Mouse (Mus musculus) myocyte (in vitro differentiated cells): Measurements from ENCODE around the gene Nfkbie.
A peak's percentile ranks its signal among the peaks of the same experiment; 100 is the strongest.

Source experiments
- CEBPB ChIP-seq: IDR thresholded peaks from 2 replicates; pipeline ENCODE4 v1.6.1; 2011; ENCODE audit warnings: mild to moderate bottlenecking, moderate library complexity; ENCODE audit not compliant: poor library complexity, insufficient read depth, severe bottlenecking
- E2F4 ChIP-seq: IDR thresholded peaks from one replicate; pipeline ENCODE4 v1.6.1; 2011; ENCODE audit warnings: mild to moderate bottlenecking, control low read depth, moderate library complexity; ENCODE audit not compliant: insufficient read depth
- MAX ChIP-seq: IDR thresholded peaks from one replicate; pipeline ENCODE4 v1.6.1; 2011; ENCODE audit warnings: low read depth, mild to moderate bottlenecking, control low read depth
- MYOD1 ChIP-seq, 3 experiments: IDR thresholded peaks; one replicate each; pipeline ENCODE4 v1.6.1; 2011; ENCODE audit warnings: control low read depth in 2 of 3, low read depth in 2 of 3, mild to moderate bottlenecking in 2 of 3, moderate library complexity in 1 of 3; ENCODE audit not compliant: insufficient read length in 2 of 3, control insufficient read depth in 1 of 3
- MYOG ChIP-seq, 3 experiments: IDR thresholded peaks; one replicate each; pipeline ENCODE4 v1.6.1; 2011; ENCODE audit warnings: control low read depth in 2 of 3, low read depth in 2 of 3, mild to moderate bottlenecking in 2 of 3; ENCODE audit not compliant: insufficient read length in 2 of 3, control insufficient read depth in 1 of 3, insufficient read depth in 1 of 3
- POLR2A ChIP-seq: IDR thresholded peaks from one replicate; pipeline ENCODE4 v1.6.1; 2011; ENCODE audit warnings: low read depth, mild to moderate bottlenecking, control low read depth, moderate library complexity; ENCODE audit not compliant: insufficient read length
- POLR2AphosphoS2 ChIP-seq: IDR thresholded peaks from one replicate; pipeline ENCODE4 v1.6.1; 2011; ENCODE audit warnings: low read depth, control low read depth; ENCODE audit not compliant: insufficient read length
- REST ChIP-seq: IDR thresholded peaks from one replicate; pipeline ENCODE4 v1.6.1; 2011; ENCODE audit warnings: mild to moderate bottlenecking, control low read depth, moderate library complexity; ENCODE audit not compliant: insufficient read depth, insufficient read length
- SRF ChIP-seq: IDR thresholded peaks from one replicate; pipeline ENCODE4 v1.6.1; 2011; ENCODE audit warnings: low read depth; ENCODE audit not compliant: control insufficient read depth, insufficient read length
- TCF12 ChIP-seq: IDR thresholded peaks from one replicate; pipeline ENCODE4 v1.6.1; 2011; ENCODE audit warnings: mild to moderate bottlenecking, control low read depth; ENCODE audit not compliant: poor library complexity, insufficient read depth, severe bottlenecking
- TCF3 ChIP-seq: IDR thresholded peaks from one replicate; pipeline ENCODE4 v1.6.1; 2011; ENCODE audit warnings: low read depth, control low read depth; ENCODE audit not compliant: insufficient read length
- USF1 ChIP-seq: IDR thresholded peaks from one replicate; pipeline ENCODE4 v1.6.1; 2011; ENCODE audit warnings: low read depth, mild to moderate bottlenecking, control low read depth, moderate library complexity

DNA sequence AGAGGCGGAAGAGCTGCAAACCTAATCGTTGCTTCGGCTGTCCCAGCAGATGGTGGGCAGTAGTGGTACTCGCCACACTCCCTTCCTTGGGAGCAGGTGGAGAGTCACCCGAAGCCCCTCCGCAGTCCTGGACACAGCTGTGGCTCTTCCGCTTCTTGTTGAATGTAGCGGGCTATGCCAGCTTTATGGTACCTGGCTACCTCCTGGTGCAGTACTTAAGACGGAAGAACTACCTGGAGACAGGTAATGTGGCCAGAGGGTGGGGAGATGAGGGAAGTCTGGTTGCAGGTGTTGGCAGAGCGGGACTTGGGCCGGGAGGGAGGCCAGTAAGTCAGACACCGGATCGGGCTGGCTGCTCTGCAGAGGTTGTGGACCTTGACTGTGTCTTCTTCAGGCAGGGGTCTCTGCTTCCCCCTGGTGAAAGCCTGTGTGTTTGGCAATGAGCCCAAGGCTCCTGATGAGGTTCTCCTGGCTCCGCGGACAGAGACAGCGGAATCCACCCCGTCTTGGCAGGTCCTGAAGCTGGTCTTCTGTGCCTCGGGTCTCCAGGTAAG, 9.1 kb downstream of the Nfkbie start:
- TF ChIP-seq POLR2A (no peak), USF1 (no peak), MYOD1 (IDR thresholded peaks at IDR 0.05; ENCODE audit: control insufficient read depth in 1 of 3, insufficient read length in 2 of 3, low read depth in 2 of 3) (peak in 1 of 3 experiments; percentile 2), CEBPB (no peak), POLR2AphosphoS2 (no peak), E2F4 (no peak), TCF12 (no peak), SRF (no peak), MAX (no peak), MYOG (IDR thresholded peaks at IDR 0.05; ENCODE audit: control insufficient read depth in 1 of 3, insufficient read depth in 1 of 3, insufficient read length in 2 of 3, low read depth in 2 of 3) (peak in 1 of 3 experiments; percentile 21), REST (no peak), TCF3 (no peak)
